Mouse (Mus musculus) thymus, postnatal 14 days (tissue): ENCODE measurements around the gene Frmd4a.

ENCODE experiments used
- DNase-seq: peaks from one replicate; pipeline ENCODE4 v3.0.0; 2021

The Frmd4a gene

GRCm38 (mm10) chr2:4532945-4533344, 515.4 kb downstream of the Frmd4a start:
- no peak for DNase-seq

- no peak for DNase-seq
Measured at GRCm38 (mm10) chr2:4535187-4535864, 517.8 kb downstream of the Frmd4a start.

DNA sequence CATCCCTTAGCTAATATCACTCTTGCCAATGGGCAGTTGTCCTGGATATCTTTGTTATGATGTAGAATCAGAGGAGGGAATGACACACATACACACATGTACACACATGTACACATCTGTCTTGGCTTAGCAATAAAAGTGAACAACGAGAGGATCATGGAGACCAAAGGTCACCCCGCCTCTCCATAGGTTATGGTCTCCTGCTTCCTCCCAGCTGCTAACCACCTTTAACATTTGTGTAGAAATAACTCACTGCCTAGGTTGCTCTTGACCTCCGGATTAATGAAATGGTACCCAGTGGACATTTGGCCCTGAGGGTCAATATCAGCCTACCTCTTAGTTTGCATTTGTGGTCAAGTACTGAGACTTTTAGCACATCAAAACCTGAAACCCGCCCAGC, 523.8 kb downstream of the Frmd4a start:
- DNase-seq = no peak

DNA sequence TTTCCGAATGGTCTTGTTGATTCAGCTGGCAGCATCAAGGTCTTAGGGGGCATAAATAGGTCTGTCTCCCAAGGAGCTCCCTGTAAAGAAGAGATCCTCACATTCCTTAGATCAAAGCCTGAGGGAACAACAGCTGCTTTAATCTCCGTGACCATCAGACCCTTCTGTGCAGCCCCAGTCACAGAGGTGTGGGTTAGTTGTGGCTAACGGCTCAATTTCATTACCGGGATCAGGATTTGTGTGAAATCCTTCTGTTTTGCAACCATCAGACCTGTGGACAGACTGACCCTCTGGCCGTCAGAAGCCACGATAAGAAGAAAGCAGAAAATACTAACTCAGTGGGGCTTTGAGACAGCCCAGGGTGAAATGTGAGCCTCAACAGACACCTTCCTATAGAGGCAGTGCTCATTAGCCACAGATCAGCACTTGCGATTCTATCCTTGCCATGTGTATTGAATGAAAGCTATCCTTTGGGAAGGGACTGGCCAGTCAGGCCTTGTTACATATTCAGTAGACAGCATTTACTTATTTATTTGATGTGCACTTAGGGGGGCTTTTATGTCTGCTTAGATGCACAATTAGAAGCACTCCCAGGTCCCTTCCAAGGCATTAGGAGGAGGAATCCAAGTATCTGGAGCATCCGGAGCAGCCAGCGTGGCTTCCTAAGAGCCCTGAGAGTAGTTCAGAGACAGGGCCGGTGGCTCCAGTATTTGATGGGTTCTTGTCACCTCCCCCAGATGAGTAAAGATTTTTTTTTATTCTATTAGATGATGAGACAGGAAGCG, 524.5 kb downstream of the Frmd4a start:
- no peak for DNase-seq

DNA sequence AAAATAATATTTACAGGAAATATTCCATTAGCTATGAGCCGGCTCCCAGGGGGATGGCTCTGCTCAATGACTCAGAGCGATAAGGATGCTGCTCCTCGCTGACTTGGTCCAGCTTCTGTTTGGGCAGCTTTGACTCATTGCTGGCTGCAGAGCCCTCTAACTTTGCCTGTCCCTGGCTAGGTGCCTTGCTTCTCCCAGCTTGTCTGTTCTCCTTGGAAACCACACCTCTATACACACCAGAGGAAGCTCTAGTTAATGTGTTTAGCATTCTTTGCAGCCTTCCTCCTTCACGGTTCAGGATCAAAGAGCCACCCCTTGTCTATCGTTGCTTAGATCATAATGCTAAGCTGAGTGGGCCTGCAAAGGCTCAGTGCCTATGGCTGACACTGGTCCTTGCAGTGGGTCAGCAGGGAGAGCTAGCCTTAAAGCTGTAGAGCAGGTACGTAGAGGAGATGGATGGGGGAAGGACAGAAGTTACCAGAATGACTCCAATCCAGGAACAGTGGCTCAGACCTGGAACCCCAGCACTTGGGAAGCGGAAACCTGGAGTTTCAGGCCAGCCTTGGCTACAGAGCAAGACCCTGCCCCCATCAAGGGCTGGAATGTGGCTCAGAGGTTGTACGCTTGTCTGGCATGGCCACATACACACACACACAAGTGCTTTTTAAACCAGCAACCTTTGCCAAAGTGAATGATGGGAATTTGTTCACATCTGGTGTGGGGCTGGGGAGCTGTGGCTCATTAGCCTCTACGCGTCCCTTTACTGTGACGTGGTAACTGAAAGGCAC, 525.3 kb downstream of the Frmd4a start:
- DNase-seq = no peak

- no peak for DNase-seq
Measured at GRCm38 (mm10) chr2:4543417-4543775, 525.9 kb downstream of the Frmd4a start.

- no peak for DNase-seq
Measured at GRCm38 (mm10) chr2:4544360-4544759, 526.8 kb downstream of the Frmd4a start.

GRCm38 (mm10) chr2:4545261-4545660, 527.7 kb downstream of the Frmd4a start:
- DNase-seq = no peak

GRCm38 (mm10) chr2:4547003-4547662, 529.6 kb downstream of the Frmd4a start:
- DNase-seq = no peak

DNA sequence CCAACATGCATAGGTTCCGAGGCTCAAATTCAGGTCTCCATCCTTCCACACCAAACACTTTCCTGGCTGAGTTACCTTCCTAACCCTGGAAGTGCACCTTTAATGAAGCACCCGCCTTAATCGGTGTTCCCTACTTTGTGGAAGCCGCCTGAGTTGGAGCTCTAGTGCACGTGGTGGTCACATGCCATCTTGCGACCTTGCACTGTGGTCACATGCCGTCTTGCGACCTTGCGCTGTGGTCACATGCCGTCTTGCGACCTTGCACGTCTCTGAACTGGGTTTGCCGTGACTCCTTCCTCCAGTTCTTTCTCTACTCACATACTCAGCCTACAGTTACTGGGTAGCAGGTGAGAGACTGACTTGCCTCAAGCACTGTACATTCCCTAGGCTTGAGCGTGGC, 531.8 kb downstream of the Frmd4a start:
- DNase-seq = no peak

GRCm38 (mm10) chr2:4550017-4550763, 532.7 kb downstream of the Frmd4a start:
- DNase-seq = no peak

DNA sequence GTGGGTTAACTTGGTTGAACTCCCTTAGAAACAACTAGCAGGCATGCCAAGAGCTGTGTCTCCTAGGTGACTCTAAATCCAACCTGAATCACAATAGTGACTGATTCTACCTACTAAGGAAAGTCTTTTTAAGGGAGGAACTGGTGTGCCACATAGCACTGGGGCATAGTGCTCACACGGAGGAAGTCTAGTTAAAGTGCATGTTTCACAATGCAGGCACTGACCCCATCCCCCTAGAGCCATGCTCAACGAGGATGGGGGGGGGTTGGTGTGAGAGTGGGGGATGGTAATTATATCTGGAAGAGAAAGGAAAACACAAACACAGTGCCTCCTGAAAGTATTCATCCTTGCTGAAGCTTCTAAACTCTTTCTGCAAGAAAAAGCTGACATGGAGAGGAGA, 533.9 kb downstream of the Frmd4a start:
- DNase-seq = no peak

GRCm38 (mm10) chr2:4551866-4552265, 534.3 kb downstream of the Frmd4a start:
- no peak for DNase-seq

DNA sequence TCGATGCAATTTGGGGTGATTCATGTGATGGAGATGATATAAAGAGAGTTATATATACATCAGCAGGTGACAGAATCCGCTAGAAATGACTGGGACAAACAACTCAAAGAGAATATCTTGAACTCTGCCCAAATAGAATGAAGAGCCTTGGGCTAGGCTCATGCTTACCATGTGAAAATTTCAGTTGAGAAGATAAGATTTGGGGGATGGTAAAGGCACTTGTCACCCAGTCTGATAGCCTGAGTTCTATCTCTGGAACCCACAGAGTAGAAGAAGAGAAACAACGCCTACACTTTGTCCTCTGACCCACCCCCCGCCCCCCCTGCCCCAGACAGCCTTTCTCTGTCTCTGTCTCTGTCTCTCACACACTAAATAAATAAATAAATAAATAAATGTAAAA, 535.0 kb downstream of the Frmd4a start:
- DNase-seq = no peak

- DNase-seq = no peak
Measured at GRCm38 (mm10) chr2:4555221-4555631, 537.7 kb downstream of the Frmd4a start.

- no peak for DNase-seq
Measured at GRCm38 (mm10) chr2:4556188-4556587, 538.7 kb downstream of the Frmd4a start.

GRCm38 (mm10) chr2:4557028-4557427, 539.5 kb downstream of the Frmd4a start:
- no peak for DNase-seq

DNA sequence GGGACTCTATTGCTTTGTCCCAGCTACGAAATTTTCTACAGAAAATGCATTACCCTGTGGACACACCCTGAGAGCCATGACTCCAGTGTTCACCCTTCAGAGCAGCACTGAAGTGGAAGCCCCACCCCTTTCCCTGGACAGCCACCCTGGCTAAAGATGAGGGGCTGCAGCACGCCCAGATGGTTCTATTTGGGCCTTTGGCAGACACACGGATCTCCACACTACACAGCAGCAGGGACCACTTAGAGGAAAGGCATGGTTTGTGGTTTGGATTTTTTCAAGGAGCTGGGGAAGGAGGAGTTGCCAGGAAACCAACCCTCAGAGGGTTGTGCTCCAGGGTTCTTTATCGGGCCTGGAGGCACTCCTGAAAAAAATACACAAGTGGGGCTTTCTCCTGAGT, 539.9 kb downstream of the Frmd4a start:
- DNase-seq = no peak

DNA sequence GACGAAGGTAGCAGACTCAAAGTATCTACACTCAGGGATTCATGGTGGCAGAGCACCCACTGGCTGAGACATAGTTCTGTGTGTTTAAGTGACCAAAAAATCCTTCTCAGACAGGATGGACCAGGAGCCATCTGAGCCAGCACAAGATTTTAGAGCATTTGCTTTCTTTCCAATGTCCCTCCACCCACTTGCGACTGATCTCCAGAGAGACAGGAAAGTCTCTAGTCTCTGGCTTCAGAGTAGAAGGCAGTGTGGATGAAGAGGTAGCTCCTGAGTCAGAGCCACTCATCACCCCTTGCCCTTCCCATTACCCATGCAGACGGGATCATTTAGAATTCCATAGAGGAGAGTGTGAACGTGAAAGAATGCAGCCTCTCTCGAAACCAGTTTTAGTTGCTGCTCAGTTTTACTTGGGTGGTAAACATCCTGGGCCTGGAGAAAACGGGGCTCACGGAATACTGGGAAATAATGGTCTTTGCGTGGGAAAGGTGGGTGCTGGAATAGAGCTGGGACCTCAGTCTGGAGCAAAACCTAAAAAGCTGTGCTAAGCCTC, 541.2 kb downstream of the Frmd4a start:
- no peak for DNase-seq

DNA sequence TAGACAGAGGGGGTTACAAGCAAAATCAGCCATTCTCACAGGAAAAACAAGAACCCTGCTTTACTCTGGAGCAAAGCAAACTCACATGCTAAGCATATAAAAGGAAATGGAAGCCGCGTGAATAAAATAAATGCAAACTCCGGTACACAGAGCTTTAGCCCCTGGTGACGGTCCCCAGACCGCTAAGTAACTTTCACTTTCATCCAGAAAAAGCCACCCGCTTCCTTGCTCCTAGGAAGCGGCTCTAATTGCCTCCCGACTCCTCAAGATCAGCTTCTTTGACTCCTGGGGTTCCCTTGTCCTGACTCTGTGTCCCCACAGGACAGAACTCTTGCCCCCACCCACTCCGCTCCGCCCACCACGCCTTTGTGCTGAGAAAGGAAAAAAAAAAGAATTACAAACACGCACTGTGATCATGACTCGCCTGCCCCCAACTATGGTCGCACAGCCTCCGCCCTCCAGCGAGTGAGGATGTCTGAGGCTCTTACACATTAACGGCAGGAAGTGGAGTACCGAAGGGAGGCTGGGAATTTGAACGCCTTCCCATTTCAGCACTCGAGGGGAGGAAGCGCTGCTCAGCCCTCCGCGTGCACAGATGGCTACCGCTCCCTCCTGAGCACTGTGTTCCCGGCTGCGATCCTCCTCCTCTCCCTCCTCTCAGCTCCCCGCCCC, 541.8 kb downstream of the Frmd4a start:
- DNase-seq = peak; percentile 62

- DNase-seq = no peak
Measured at GRCm38 (mm10) chr2:4559883-4560247, 542.3 kb downstream of the Frmd4a start.

- peak; percentile 24 for DNase-seq
Measured at GRCm38 (mm10) chr2:4560516-4560915, 543.0 kb downstream of the Frmd4a start.
